ENCODE assay signal across 13 mouse cellular contexts in the genomic region with DNA sequence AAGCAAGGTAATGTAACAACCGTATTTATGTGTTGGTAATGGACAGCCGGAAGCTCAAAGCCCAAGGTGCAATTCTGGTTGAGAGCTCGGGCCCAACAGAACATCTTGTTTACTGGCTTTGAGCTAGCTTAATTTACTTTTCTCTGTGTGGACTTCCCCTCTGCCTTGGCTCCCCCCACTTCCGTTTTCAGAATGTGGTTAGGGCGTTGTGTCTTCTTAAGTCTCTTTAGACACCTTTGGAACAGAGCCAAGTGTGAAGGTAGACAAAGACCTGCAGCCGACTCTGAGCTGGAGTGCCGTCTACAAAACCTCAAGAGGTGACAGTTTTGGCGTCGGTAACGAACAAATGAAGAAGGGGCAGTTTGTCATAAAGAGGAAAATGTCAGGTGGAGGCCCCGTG. TPM values are rescaled to one million over a fixed set of nuclear protein-coding genes. Genes with fewer than 3 reads are reported as not detected.
DNase-seq lines count a peak whose midpoint lies in the region; ATAC-seq lines count a peak whose summit lies in the region.
"Had no signal": no experiment of that assay in that cellular context is flagged by ENCODE, and none has a peak within 500 bp of the region (broad histone marks: within the 10 kb centered on the region; RNA-seq: fewer than 3 reads in every experiment).

No protein-coding gene starts in this region.

- no peaks in the 10 kb centered on the region for H3K9me3 ChIP-seq in liver, embryonic 12.5 days (replicated peaks)
- no peaks in the 10 kb centered on the region for H3K9me3 ChIP-seq in forebrain, embryonic 13.5 days (replicated peaks)
- H3K9me3 ChIP-seq: heart, embryonic 10.5 days; stomach, embryonic 15.5 days had no signal

- H3K27me3 ChIP-seq in liver, embryonic 12.5 days (replicated peaks): no peaks in the 10 kb centered on the region
- H3K27me3 ChIP-seq in forebrain, embryonic 13.5 days: no peaks in the 10 kb centered on the region
- H3K27me3 ChIP-seq: stomach, embryonic 15.5 days had no signal

- peaks cover 64% of the 10 kb centered on the region for H3K4me1 ChIP-seq in liver, embryonic 12.5 days
- peaks cover 40% of the 10 kb centered on the region for H3K4me1 ChIP-seq in forebrain, embryonic 13.5 days

- no peak overlapping the region for H3K4me3 ChIP-seq in liver, embryonic 12.5 days
- no peak overlapping the region for H3K4me3 ChIP-seq in forebrain, embryonic 13.5 days
- H3K4me3 ChIP-seq: heart, embryonic 10.5 days; stomach, embryonic 15.5 days had no signal

- no peak for DNase-seq in liver
- DNase-seq in c-Kit-positive CD71-negative TER-119-negative erythroid progenitor cells, embryonic 14.5 days (ENCODE audit: low read depth): peak; percentile 62
- peak; percentile 88 for DNase-seq in thymus, postnatal 14 days
- DNase-seq in cerebellum, adult 18-20 months: no peak
- DNase-seq in left cerebral cortex, postnatal 14 days (ENCODE audit: low spot score in 2 of 2): no peak
- DNase-seq: kidney, adult 11 months had no signal

- WGBS in liver, embryonic 12.5 days (ENCODE audit: insufficient replicate concordance): 43% methylated on average over 11 of the region's 11 CpGs
- WGBS in forebrain, embryonic 13.5 days: 56% methylated on average over 11 of the region's 11 CpGs

- intact Hi-C loops in left cerebral cortex, postnatal 14 days (cut with DNase I): no loop called here

- H3K36me3 ChIP-seq in liver, embryonic 12.5 days: peaks cover 40% of the 10 kb centered on the region
- H3K36me3 ChIP-seq in forebrain, embryonic 13.5 days (ENCODE audit: poor library complexity, severe bottlenecking): peaks cover 67% of the 10 kb centered on the region

- 0 out of 2 replicates have a peak overlapping the region, but pooled peaks have one; percentile 12 for H3K27ac ChIP-seq in liver, embryonic 12.5 days
- no peak overlapping the region for H3K27ac ChIP-seq in forebrain, embryonic 13.5 days
- H3K27ac ChIP-seq: heart, embryonic 10.5 days; stomach, embryonic 15.5 days had no signal

- no peak overlapping the region for H3K4me2 ChIP-seq in liver, embryonic 12.5 days
- no peak overlapping the region for H3K4me2 ChIP-seq in forebrain, embryonic 13.5 days
- H3K4me2 ChIP-seq: stomach, embryonic 15.5 days had no signal

- H3K9ac ChIP-seq in liver, embryonic 12.5 days: no peak overlapping the region
- H3K9ac ChIP-seq in forebrain, embryonic 13.5 days: no peak overlapping the region
- H3K9ac ChIP-seq: stomach, embryonic 15.5 days had no signal

- ATAC-seq in liver, embryonic 12.5 days: no peak
- peak; percentile 67 for ATAC-seq in monocyte, adult 5-6 weeks (replicated peaks; ENCODE audit: insufficient number of reproducible peaks, low FRiP score, low TSS enrichment, poor library complexity, severe bottlenecking)
- no peak for ATAC-seq in forebrain, embryonic 13.5 days

RNA-seq across cellular contexts. Expression of gene Akna, which starts 17.4 kb away (rescaled TPM):
- polyA plus RNA-seq in liver, embryonic 12.5 days (2016; fragmentation: Nextera tagmentation; extraction: Ambion mirVana): 5.4 and 5.7 TPM in 2 replicates
- 70.1 to 153 TPM (median 72.2 TPM) in 3 replicates for total RNA-seq in monocyte, adult 5-6 weeks (2017)
- 21.7 and 23.1 TPM in 2 replicates for polyA plus RNA-seq in forebrain, embryonic 13.5 days (2015; fragmentation: Nextera tagmentation; extraction: Ambion mirVana)
- 1 to 10 TPM; 3.9 to 4.0 TPM for total RNA-seq in left cerebral cortex, postnatal 14 days (2021)

RNA-seq across cellular contexts. Expression of gene Orm2, which starts 23.5 kb away (rescaled TPM):
- not detected in 2 replicates for polyA plus RNA-seq in liver, embryonic 12.5 days (2016; fragmentation: Nextera tagmentation; extraction: Ambion mirVana)
- not detected in 3 replicates for total RNA-seq in monocyte, adult 5-6 weeks (2017)
- not detected in 2 replicates for polyA plus RNA-seq in forebrain, embryonic 13.5 days (2015; fragmentation: Nextera tagmentation; extraction: Ambion mirVana)
- total RNA-seq in left cerebral cortex, postnatal 14 days (2021): not detected
- total RNA-seq: left cerebral cortex, postnatal 10 days; megakaryocyte-erythroid progenitor cell, adult 5-6 weeks had no signal
- polyA plus RNA-seq: heart, embryonic 10.5 days; stomach, embryonic 15.5 days had no signal

RNA-seq across cellular contexts. Expression of gene Orm3, which starts 29.8 kb away (rescaled TPM):
- not detected in 2 replicates for polyA plus RNA-seq in liver, embryonic 12.5 days (2016; fragmentation: Nextera tagmentation; extraction: Ambion mirVana)
- total RNA-seq in monocyte, adult 5-6 weeks (2017): not detected in 3 replicates
- polyA plus RNA-seq in forebrain, embryonic 13.5 days (2015; fragmentation: Nextera tagmentation; extraction: Ambion mirVana): not detected in 2 replicates
- not detected for total RNA-seq in left cerebral cortex, postnatal 14 days (2021)
- total RNA-seq: left cerebral cortex, postnatal 10 days; megakaryocyte-erythroid progenitor cell, adult 5-6 weeks had no signal
- polyA plus RNA-seq: heart, embryonic 10.5 days; stomach, embryonic 15.5 days had no signal

RNA-seq across cellular contexts. Expression of gene Orm1, which starts 41.4 kb away (rescaled TPM):
- not detected in 2 replicates for polyA plus RNA-seq in liver, embryonic 12.5 days (2016; fragmentation: Nextera tagmentation; extraction: Ambion mirVana)
- 1.7 TPM in 1 of 3 replicates, not detected in the others for total RNA-seq in monocyte, adult 5-6 weeks (2017)
- not detected in 2 replicates for polyA plus RNA-seq in forebrain, embryonic 13.5 days (2015; fragmentation: Nextera tagmentation; extraction: Ambion mirVana)
- total RNA-seq in left cerebral cortex, postnatal 14 days (2021): not detected
- total RNA-seq: left cerebral cortex, postnatal 10 days had no signal
- polyA plus RNA-seq: heart, embryonic 10.5 days had no signal

Comparison
In these comparisons a context has a peak if more than half of its experiments do, and no peak if none do; other contexts are left out.
1. DNase-seq: peak in c-Kit-positive CD71-negative TER-119-negative erythroid progenitor cells, embryonic 14.5 days (single experiment) and thymus, postnatal 14 days (single experiment); none in liver (single experiment), cerebellum, adult 18-20 months (0 of 2) and left cerebral cortex, postnatal 14 days (0 of 2).
2. RNA of gene Akna, which starts 17.4 kb away (total RNA-seq): 70.1 to 153 TPM in monocyte, adult 5-6 weeks; 3.9 to 4.0 TPM in left cerebral cortex, postnatal 14 days; every median in the first group is over 10 times any median in the second.